Mouse (Mus musculus) thymus, adult 2 months (tissue): ENCODE measurements around the gene Fasl.

Experiments
- CTCF ChIP-seq: fragments of 200-500 bp; IDR thresholded peaks from 2 replicates; pipeline ENCODE4 v1.5.1; 2012; ENCODE audit warnings: mild to moderate bottlenecking, control low read depth, low read length, moderate library complexity, borderline replicate concordance; ENCODE audit not compliant: control insufficient read depth, poor library complexity, insufficient read depth; ENCODE audit errors: extremely low read depth
- POLR2A ChIP-seq: fragments of 200-500 bp; IDR thresholded peaks from 2 replicates; pipeline ENCODE4 v1.6.1; 2012; ENCODE audit warnings: mild to moderate bottlenecking, low read length, control low read depth, moderate library complexity; ENCODE audit not compliant: control insufficient read depth, poor library complexity, insufficient read depth; ENCODE audit errors: extremely low read depth

DNA sequence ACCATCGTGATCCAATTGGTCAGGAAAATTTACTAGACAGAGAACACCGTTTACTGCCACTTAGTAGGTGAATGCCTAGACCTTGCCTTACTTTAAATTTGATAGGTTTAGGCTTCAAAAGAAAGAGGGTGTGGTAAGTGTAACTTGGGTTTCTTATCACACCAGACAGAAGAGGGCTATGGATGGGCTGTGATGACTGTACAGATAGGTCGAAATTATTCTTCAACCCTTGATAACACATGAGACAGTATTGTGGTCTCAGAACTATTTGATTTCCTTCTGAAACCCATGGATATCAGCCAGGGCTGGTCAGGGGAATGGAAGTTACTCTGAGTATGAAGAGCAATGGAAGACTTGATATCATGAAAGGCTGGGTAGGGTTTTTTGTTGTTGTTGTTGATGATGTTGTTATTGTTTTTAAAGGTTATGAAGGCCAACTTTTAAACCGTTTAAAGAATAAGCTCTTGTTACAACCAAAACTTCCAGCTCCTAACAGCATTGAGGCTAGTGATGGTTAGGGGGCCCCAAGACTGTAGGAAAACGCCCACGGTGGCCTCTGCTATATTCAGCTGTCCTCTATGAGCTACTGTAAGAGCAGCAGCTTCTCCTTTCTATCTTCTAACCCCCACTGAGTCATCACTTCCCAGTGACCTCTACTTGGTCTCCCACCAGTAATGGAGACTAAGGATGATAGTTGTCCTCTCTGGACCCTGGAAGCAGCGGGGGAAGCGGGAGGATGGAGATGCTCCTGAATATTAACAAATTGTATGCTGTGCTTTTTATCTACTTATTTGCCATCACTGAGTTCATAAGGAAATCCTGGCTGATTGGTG is 3.8 kb upstream of the Fasl start:
- TF ChIP-seq POLR2A (no peak), CTCF (no peak)
